ENCODE assay signal across 23 mouse cellular contexts in genomic region chr15:88565806-88566205, GRCm38 (mm10). TPM values are rescaled to one million over a fixed set of nuclear protein-coding genes. Genes with fewer than 3 reads are reported as not detected.
"Had no signal": no experiment of that assay in that cellular context is flagged by ENCODE, and none has a peak within 500 bp of the region (broad histone marks: within the 10 kb centered on the region; RNA-seq: fewer than 3 reads in every experiment).

No protein-coding gene starts in this region.

- DNase-seq: kidney, adult 9 months; kidney, postnatal 36 days; layer of hippocampus, adult 9-11 months; layer of hippocampus, postnatal 36 days; lung, adult 18-20 months; right cerebral cortex, postnatal 4 days; spleen, adult 18-20 months; thymus, adult 18-20 months; thymus, postnatal 25 days had no signal

RNA-seq across cellular contexts. Expression of gene Zdhhc25, which starts 34.3 kb away (rescaled TPM):
- total RNA-seq: layer of hippocampus, adult 18-20 months; layer of hippocampus, postnatal 36 days; left cerebral cortex, adult 8-10 months; left cerebral cortex, postnatal 25 days; liver, adult 2 months; megakaryocyte progenitor cell, adult 5-6 weeks; midbrain, postnatal 0 days had no signal
- polyA plus RNA-seq: kidney, postnatal 0 days; limb, embryonic 13.5 days; liver, adult 2 months; liver, embryonic 14.5 days; lung, embryonic 16.5 days; midbrain, postnatal 0 days; neural tube, embryonic 11.5 days; neural tube, embryonic 15.5 days; stomach, embryonic 14.5 days; urinary bladder, adult 2 months had no signal
